Mouse (Mus musculus): ENCODE data around the gene Epn2.

DNA sequence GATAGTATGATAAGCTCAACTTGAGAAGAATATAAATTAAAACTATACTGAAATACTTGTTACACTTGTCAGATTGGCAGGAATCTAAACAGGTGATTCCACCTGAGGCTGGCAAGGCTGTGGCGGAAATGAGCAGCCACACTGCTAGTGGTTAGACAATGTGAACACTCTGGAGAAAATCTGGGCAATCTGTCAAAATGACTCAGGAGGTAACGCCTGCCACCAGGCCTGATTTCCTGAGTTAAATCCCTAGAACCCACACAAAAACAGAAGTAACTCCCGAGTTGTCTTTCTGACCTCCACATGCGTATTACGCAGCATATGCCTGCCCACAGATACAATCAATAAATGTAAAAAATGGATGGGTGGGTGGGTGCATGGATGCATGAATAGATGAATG, 17.1 kb downstream of the Epn2 start:
- TF ChIP-seq CTCF (IDR thresholded peaks at IDR 0.05) (no peak), EP300 (IDR thresholded peaks at IDR 0.05) (no peak)

Measured in lung, postnatal 0 days (tissue).